Mouse (Mus musculus) ES-E14 (cell line): ENCODE measurements at regions not wholly inside any gene's neighbourhood (a gene's known extent, or its start where the extent isn't known, plus 50 kb on each side); places are given as distances from the start of the nearest gene placed in this dataset.

Experiments
- CHD2 ChIP-seq: IDR thresholded peaks from 2 replicates; pipeline ENCODE4 v1.6.1; 2014; ENCODE audit warnings: mild to moderate bottlenecking, low read depth, low read length, inconsistent platforms
- ZC3H11A ChIP-seq: IDR thresholded peaks from 2 replicates; pipeline ENCODE4 v1.6.1; 2012; ENCODE audit warnings: low read depth, mild to moderate bottlenecking, inconsistent platforms, low read length, borderline replicate concordance
- ZNF384 ChIP-seq: IDR thresholded peaks from 2 replicates; pipeline ENCODE4 v1.6.1; 2012; ENCODE audit warnings: low read depth, low read length, inconsistent platforms

DNA sequence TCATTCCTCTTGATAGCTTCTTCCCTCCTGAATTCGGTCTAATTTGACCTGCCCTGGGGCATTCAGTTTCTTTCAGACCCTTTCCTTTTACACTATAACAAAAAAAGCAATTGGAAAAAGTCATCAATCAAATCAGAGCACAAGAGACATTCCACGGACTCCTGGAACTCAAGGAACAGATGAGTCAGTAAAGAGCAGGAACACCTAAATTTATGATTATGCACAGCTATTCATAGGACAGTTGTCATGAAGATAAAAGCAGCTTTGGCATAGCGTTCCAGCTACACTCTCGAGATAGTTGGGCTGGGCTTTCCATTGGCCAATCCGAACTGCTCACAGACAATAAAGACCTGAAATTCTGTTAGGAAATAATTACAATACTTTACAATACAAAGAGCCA lies 2348.4 kb upstream of the Gm7489 start:
- TF ChIP-seq CHD2 (no peak), ZNF384 (no peak), ZC3H11A (no peak)
